8 mouse cellular contexts compared by ENCODE assay signal in genomic region chr19:4698856-4699255, GRCm38 (mm10). TPM values are rescaled to one million over a fixed set of nuclear protein-coding genes. Genes with fewer than 3 reads are reported as not detected.
DNase-seq lines count a peak whose midpoint lies in the region; ATAC-seq and TF ChIP-seq lines count a peak whose summit lies in the region.

No protein-coding gene starts in this region.

- no peak overlapping the region for H3K9ac ChIP-seq in heart, embryonic 14.5 days (ENCODE audit: low read length)
- peak overlapping the region; percentile 63; the same call in 1 of the 2 replicates for H3K9ac ChIP-seq in midbrain, postnatal 0 days (replicated peaks; ENCODE audit: low read length, poor library complexity, severe bottlenecking)

- WGBS in heart, embryonic 14.5 days, result 36% methylated on average over 8 of the region's 8 CpGs
- 29% methylated on average over 8 of the region's 8 CpGs for WGBS in midbrain, postnatal 0 days

- H3K4me2 ChIP-seq in heart, embryonic 14.5 days (ENCODE audit: low read length), result peak overlapping the region; percentile 88
- H3K4me2 ChIP-seq in midbrain, postnatal 0 days (ENCODE audit: low read depth, low read length, poor library complexity, severe bottlenecking), result peak overlapping the region; percentile 57

- ATAC-seq in heart, embryonic 14.5 days (ENCODE audit: insufficient number of reproducible peaks, insufficient read depth, low FRiP score, low read depth), result no peak
- no peak for ATAC-seq in midbrain, postnatal 0 days (ENCODE audit: low FRiP score)
- no peak for ATAC-seq in granulocyte monocyte progenitor cell, adult 5-6 weeks (replicated peaks; ENCODE audit: poor library complexity, severe bottlenecking)

- no peak for DNase-seq in heart, adult 18-20 months
- DNase-seq in cerebellum, adult 18-20 months, result peak; percentile 47 to 63
- DNase-seq in gonadal fat pad, adult 2 months (ENCODE audit: low read depth), result peak; percentile 27
- no peak for DNase-seq in midbrain, postnatal 0 days (ENCODE audit: low spot score)
- DNase-seq in gastrocnemius, postnatal 10 days, result no peak
- no peak for DNase-seq in urinary bladder, postnatal 4 days (ENCODE audit: low spot score in 2 of 2)

- peaks cover 2 to 4% of the 10 kb centered on the region in 2 experiments; a peak in 2 of 4 replicates for H3K4me1 ChIP-seq in heart, embryonic 14.5 days (ENCODE audit: control insufficient read depth in 2 of 2, insufficient read depth in 2 of 2, low read length in 2 of 2)
- 0 out of 2 replicates have a peak, but pooled peaks cover 3% of the 10 kb centered on the region for H3K4me1 ChIP-seq in midbrain, postnatal 0 days (ENCODE audit: insufficient read depth, low read length)

- peak overlapping the region in 1 of 2 experiments; percentile 60; a peak in 1 of 4 replicates for H3K4me3 ChIP-seq in heart, embryonic 14.5 days (ENCODE audit: control insufficient read depth in 1 of 2, insufficient read depth in 1 of 2, low read depth in 1 of 2, low read length in 2 of 2)
- H3K4me3 ChIP-seq in midbrain, postnatal 0 days (ENCODE audit: low read depth, low read length), result peak overlapping the region; percentile 53

- no peaks in the 10 kb centered on the region for H3K9me3 ChIP-seq in heart, embryonic 14.5 days (ENCODE audit: control insufficient read depth, low read length)
- no peaks in the 10 kb centered on the region for H3K9me3 ChIP-seq in midbrain, postnatal 0 days (ENCODE audit: low read length)

- no peaks in the 10 kb centered on the region for H3K36me3 ChIP-seq in heart, embryonic 14.5 days (ENCODE audit: control insufficient read depth, insufficient read depth, low read length)
- no peaks in the 10 kb centered on the region for H3K36me3 ChIP-seq in midbrain, postnatal 0 days (ENCODE audit: insufficient read depth, low read length)

- no peak for TF ChIP-seq CTCF in midbrain, postnatal 0 days (IDR thresholded peaks at IDR 0.05)

- no peak overlapping the region for H3K27ac ChIP-seq in heart, embryonic 14.5 days (replicated peaks in 1 of 2; ENCODE audit: control insufficient read depth in 1 of 2, insufficient read depth in 1 of 2, low read depth in 2 of 2, low read length in 2 of 2)
- 0 out of 2 replicates have a peak overlapping the region, but pooled peaks have one; percentile 8 for H3K27ac ChIP-seq in midbrain, postnatal 0 days (ENCODE audit: low read depth, low read length)

- H3K27me3 ChIP-seq in heart, embryonic 14.5 days (ENCODE audit: control insufficient read depth, insufficient read depth, low read length), result peaks cover 60% of the 10 kb centered on the region
- no peaks in the 10 kb centered on the region for H3K27me3 ChIP-seq in midbrain, postnatal 0 days (ENCODE audit: insufficient read depth, low read length)

RNA-seq across cellular contexts. Expression of gene Gm960, which starts 0.4 kb away (rescaled TPM):
- polyA plus RNA-seq in heart, embryonic 14.5 days (2014; fragmentation: Nextera tagmentation; extraction: Ambion mirVana), result 1.1 TPM in 2 replicates
- not detected for total RNA-seq in heart, adult 18-20 months (2021)
- polyA plus RNA-seq in gonadal fat pad, adult 2 months (2012; rRNA removed), result 1.0 and 3.3 TPM in 2 replicates
- total RNA-seq in midbrain, postnatal 0 days (2014; rRNA removed), result 0.99 and 3.0 TPM in 2 replicates
- polyA plus RNA-seq in midbrain, postnatal 0 days (2015; fragmentation: Nextera tagmentation; extraction: Ambion mirVana), result 5.9 and 6.4 TPM in 2 replicates
- 1 to 10 TPM in 1 of 2 experiments, under 1 TPM in 1; 0.20 to 1.0 TPM for total RNA-seq in gastrocnemius, postnatal 10 days (2021)
- total RNA-seq in granulocyte monocyte progenitor cell, adult 5-6 weeks (2014; fragmentation: Nextera tagmentation), result not detected in 2 replicates
- not detected in 2 replicates for total RNA-seq in granulocyte monocyte progenitor cell, adult 5-6 weeks (2017)

RNA-seq across cellular contexts. Expression of gene Sptbn2, which starts 12.1 kb away (rescaled TPM):
- polyA plus RNA-seq in heart, embryonic 14.5 days (2014; fragmentation: Nextera tagmentation; extraction: Ambion mirVana), result 0.24 and 0.27 TPM in 2 replicates
- under 1 TPM; 0.22 to 0.98 TPM for total RNA-seq in heart, adult 18-20 months (2021)
- 3.2 and 5.0 TPM in 2 replicates for polyA plus RNA-seq in gonadal fat pad, adult 2 months (2012; rRNA removed)
- 138 and 154 TPM in 2 replicates for total RNA-seq in midbrain, postnatal 0 days (2014; rRNA removed)
- 18.9 and 19.7 TPM in 2 replicates for polyA plus RNA-seq in midbrain, postnatal 0 days (2015; fragmentation: Nextera tagmentation; extraction: Ambion mirVana)
- total RNA-seq in gastrocnemius, postnatal 10 days (2021), result 1 to 10 TPM in 1 of 2 experiments, under 1 TPM in 1; 0.96 to 1.1 TPM
- 0.23 TPM in 1 of 2 replicates, not detected in the other for total RNA-seq in granulocyte monocyte progenitor cell, adult 5-6 weeks (2014; fragmentation: Nextera tagmentation)
- total RNA-seq in granulocyte monocyte progenitor cell, adult 5-6 weeks (2017), result not detected in 2 replicates

RNA-seq across cellular contexts. Expression of gene Rbm4b, which starts 57.4 kb away (rescaled TPM):
- 34.1 and 35.2 TPM in 2 replicates for polyA plus RNA-seq in heart, embryonic 14.5 days (2014; fragmentation: Nextera tagmentation; extraction: Ambion mirVana)
- 1 to 10 TPM; 7.8 to 8.6 TPM for total RNA-seq in heart, adult 18-20 months (2021)
- 7.6 and 8.0 TPM in 2 replicates for polyA plus RNA-seq in gonadal fat pad, adult 2 months (2012; rRNA removed)
- total RNA-seq in midbrain, postnatal 0 days (2014; rRNA removed), result 63.2 and 89.1 TPM in 2 replicates
- polyA plus RNA-seq in midbrain, postnatal 0 days (2015; fragmentation: Nextera tagmentation; extraction: Ambion mirVana), result 88.6 and 89.7 TPM in 2 replicates
- 1 to 10 TPM; 2.5 to 4.6 TPM for total RNA-seq in gastrocnemius, postnatal 10 days (2021)
- 7.1 and 11.0 TPM in 2 replicates for total RNA-seq in granulocyte monocyte progenitor cell, adult 5-6 weeks (2014; fragmentation: Nextera tagmentation)
- total RNA-seq in granulocyte monocyte progenitor cell, adult 5-6 weeks (2017), result 9.8 and 17.5 TPM in 2 replicates

Comparison
In these comparisons a context has a peak if more than half of its experiments do, and no peak if none do; other contexts are left out.
1. DNase-seq: peak in cerebellum, adult 18-20 months (2 of 2) and gonadal fat pad, adult 2 months (single experiment); none in heart, adult 18-20 months (0 of 2), midbrain, postnatal 0 days (single experiment), gastrocnemius, postnatal 10 days (single experiment) and urinary bladder, postnatal 4 days (0 of 2).
2. RNA of gene Sptbn2, which starts 12.1 kb away (total RNA-seq): 138 to 154 TPM in midbrain, postnatal 0 days; 0.96 to 1.1 TPM in gastrocnemius, postnatal 10 days, 0.22 to 0.98 TPM in heart, adult 18-20 months and 0.23 TPM in granulocyte monocyte progenitor cell, adult 5-6 weeks; every median in the first group is over 10 times any median in the second.